Mouse (Mus musculus): ENCODE results near the gene Vps11.
"Not testable (repeated sequence)": the region's sequence is repeated elsewhere in the genome, so short reads cannot be mapped to it uniquely, and the experiment has no call there.

Vps11 gene

DNA sequence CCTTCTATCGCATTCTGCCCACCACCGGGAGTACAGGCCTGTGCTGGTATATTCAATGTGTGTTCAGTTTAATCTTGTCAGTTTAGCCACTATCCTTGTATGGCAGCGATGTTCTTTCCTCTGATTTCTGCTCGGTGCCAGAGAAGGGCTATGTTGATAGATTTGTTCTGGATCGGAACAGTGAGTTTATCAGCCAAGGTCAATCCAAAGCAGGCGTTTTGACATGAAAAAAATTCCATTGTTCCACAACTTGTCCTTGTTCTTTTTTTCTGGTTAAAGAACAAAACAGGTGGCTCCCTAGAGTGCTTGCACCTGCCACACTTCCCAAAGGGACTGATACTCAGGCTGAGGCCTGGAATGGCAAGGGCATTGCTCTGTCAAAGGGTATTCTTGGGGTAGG, 14.7 kb upstream of the Vps11 start:
- DNase-seq (ENCODE audit: low read depth, low spot score), result no peak

DNA sequence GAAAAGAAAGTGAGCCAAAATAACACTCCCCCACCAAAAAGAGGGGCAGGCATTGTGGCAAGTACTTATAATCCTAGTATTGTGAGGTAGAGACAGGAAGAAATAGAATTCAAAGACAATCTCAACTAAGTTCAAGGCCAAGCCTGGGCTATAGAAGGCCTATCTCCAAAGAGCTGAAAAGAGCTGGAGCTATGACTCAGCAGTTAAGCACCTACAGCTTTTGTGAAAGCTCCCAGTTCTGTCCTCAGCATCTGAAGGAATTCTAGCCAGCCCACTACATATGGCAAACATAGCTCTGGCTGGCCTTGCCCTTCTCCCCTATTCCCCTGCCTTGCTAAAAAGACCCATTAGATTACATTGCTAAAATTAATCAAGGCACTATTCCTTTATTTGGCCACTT, 11.9 kb upstream of the Vps11 start:
- no peak for DNase-seq (ENCODE audit: low read depth, low spot score)

DNA sequence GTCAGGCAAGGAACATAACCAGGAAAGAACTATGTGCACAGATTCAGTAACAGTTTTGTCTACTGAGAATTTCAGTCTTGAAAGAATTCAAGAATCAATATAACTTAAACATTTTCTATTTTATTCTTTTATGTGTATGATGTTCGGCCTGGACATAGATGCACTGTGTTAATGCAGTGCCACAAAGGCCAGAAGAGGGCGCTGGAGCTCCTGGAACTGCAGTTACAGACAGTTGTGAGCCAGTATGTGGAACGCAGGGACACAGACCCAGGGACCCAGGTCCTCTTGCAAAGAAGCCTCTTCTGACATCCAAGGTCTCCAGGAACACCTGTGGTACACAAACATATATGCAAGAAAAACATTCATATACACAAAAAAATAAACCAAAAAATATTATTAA, 3.0 kb upstream of the Vps11 start:
- DNase-seq (ENCODE audit: low read depth, low spot score), result no peak

DNA sequence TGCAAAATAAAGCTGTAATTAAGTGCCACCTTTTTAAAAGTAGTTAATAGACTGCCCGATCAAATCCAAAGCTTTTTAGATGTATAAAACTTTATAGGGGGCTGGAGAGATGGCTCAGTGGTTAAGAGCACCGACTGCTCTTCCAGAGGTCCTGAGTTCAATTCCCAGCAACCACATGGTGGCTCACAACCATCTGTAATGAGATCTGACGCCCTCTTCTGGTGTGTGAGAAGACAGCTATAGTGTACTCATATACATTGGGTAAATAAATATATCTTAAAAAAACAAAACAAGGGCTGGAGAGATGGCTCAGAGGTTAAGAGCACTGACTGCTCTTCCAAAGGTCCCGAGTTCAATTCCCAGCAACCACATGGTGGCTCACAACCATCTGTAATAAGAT, 461 bp upstream of the Vps11 start:
- not testable (repeated sequence) for DNase-seq (ENCODE audit: low read depth, low spot score)

DNA sequence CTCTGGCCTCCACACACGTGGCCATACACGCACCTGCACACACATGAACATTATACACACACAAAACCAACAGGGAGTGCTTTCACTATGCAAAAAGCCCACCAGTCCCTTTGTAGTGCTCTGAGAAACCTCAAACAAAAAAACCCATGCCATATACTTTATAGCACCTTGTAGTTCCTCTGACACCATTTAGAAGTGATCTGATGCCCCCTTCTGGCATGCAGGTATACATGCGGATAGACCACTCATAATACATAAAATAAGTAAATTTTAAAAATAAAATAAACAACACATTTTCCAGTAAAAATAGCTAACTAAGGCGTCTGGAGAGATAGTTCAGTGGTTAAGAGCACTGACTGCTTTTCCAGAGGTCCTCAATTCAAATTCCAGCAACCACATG, 4.3 kb downstream of the Vps11 start:
- no peak for DNase-seq (ENCODE audit: low read depth, low spot score)

DNA sequence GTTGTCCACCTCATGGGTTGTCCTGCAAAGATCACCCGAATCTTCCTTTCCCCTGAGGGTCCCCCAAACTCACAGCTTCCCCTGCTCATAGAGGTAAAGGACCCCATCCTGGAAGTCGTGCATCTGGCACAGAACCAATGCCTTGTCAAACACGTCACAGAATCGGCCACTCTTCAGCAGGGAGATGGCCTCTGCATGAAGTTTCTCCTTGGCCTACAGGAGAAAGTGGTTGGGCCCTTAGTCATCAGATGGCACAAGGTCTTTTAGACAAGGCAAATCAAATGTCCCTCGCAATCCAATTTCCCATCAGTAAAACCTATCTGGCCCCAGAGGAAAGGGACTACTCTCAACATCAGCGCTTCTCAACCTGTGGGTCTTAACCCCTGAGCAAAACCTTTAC, 8.3 kb downstream of the Vps11 start:
- no peak for DNase-seq (ENCODE audit: low read depth, low spot score)

DNA sequence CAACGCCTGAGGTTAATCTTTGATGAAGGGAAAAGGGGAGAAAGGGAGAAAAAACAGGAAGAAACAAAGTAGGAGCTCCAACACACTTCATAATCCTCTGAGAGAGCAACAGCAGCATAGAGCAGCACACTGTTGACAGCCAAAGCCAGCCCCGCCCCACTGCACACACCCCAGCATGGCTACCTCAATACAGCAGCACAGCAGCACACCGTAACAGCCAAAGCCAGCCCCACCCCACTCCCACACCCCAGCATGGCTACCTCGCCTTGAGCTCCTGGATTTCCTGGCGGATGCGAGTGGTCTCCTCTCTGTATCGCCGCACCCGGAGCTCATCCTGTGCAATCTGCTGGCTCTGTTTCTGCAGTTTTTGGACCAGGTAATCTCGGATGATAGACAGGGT, 9.1 kb downstream of the Vps11 start:
- DNase-seq (ENCODE audit: low read depth, low spot score), result no peak

DNA sequence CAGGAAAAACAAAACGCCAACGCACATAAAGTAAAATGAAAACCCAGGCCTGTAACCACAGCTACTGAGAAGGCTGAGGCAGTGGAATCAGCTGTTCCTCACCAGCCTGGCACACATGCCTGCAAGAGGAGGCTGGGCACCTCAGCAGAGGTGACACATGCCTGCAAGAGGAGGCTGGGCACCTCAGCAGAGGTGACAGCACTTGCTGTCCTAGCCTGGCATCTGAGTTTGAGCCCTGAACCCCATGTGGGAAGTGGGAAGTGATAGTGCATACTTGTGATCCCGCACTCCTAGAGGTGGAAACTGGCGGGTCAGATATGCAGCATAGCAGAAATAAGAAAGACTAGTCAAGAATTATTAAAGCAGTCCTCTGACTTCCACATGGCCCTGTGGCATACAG, 10.1 kb downstream of the Vps11 start:
- no peak for DNase-seq (ENCODE audit: low read depth, low spot score)

DNA sequence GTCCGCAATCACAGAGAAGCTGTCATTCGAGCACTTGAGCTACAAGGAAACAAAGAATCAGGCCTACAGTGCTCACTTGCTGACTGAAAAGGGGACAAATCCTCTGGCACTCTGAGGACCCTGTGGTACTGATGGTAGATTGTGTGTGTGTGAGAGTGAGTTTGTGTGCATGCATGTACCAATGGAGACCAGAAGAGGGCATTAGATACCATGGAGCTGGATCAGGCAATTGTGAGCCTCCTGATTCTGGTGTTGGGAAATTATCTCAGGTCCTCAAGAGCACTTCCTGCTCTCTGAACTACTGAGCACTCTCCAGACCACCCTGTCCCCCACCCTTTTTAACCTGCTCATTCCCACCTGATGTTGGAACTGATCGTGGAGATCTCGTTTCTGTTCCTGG, 12.9 kb downstream of the Vps11 start:
- DNase-seq (ENCODE audit: low read depth, low spot score), result no peak

DNA sequence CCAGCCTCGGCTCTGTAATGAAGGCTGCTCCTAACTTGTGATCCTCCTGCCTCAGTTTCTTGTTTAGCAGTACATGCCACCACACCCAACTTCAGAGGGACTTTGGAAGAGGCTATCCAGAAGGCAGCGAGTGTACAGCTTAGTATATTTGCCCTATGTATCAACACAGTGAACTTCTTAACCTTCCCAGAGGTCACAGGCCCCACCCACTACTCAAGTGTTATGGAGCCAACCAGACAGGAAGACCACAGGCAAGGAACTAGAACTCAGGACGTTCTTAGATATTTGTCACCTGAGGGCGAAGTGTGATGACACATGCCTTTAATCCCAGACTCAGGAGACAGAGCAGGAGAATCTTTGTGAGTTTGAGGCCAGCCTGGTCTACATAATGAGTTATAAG, 13.8 kb downstream of the Vps11 start:
- DNase-seq (ENCODE audit: low read depth, low spot score), result no peak

DNA sequence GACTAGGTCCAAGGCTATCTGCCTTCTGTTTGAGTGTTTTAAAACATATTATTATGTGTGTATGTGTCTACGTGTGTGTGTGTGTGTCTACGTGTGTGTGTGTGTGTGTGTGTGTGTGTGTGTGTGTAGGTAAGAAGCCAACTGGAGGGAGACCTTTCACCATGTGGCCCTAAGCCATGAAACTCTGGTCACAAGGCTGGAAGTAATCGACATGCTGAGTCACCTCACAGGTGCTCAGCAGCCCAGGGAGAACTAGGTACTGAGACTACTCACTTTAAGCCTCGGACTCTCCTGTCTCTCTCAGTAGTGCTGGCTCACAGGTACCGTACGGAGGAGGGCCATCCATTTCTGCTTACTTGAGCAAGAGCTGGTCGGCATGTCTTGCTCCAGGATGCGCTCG, 14.3 kb downstream of the Vps11 start:
- no peak for DNase-seq (ENCODE audit: low read depth, low spot score)

DNA sequence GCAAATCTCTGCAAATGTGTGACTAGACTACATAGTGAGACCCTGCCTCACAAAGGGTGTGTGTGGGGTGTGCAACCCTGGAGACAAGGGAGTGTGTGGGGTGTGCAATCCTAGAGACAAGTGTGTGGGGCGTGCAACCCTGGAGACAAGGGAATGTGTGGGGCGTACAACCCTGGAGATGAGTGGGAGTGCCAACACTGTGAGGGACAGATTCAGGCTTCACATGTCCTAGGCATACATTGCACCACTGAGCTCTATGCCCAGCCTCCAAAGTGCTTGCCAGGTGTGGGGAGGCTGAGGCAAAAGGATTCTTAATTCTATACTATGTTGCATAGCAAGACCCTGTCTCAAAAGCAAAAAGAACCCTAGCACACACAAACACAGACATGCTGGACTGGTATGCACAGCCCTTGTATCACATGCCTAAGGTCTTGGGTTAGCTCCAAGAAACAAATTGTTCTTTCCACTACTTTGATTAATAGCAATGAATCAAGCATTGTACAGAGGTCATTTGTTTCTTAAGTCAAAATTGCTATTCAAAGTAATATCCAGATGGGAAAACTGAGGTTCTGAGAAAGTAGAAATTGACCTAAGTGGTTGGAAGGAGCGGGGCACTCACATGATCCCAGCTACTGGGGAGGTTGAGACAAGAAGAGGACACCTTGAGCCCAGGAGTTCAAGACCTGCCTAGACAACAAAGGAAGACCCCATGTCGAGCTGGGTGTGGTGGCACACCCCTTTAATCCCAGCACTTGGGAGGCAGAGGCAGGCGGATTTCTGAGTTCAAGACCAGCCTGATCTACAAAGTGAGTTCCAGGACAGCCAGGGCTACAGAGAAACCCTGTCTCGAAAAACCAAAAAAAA, 15.7 kb downstream of the Vps11 start:
- no peak for DNase-seq (ENCODE audit: low read depth, low spot score)

DNA sequence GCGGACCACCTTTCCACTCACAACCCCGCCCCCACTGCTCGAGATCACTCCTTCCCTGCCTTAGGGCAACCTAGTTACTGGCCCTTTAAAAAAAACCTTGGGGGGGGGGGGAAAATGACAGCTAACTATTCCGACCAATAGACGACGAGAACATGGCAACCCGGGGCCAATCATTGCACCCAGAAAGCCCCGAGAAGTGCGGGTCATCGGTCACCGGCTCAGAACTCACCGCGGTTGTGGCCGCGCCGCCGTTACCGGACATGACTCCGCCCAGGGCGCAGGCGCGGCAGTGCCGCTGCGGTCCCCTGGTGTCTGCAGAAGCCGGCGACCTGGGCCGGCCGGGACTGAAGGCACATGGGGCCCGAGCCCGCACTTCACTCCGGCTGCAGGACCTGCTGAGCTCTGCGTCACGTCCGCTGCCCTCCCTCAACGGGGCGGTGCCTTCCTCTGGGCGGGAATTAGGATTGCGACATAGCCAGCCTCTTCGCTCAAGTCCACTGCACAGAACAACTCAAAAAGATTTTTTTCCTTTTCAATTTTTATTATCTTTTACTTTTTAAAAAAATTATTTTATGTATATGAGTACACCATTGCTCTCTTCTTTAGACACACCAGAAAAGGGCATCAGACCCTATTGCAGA, 17.6 kb downstream of the Vps11 start, which contains the start of gene Hmbs:
Hmbs (minus strand) TSS at position 448 of the 641 bp plus-strand sequence.
- peak; percentile 83 for DNase-seq (ENCODE audit: low read depth, low spot score)

DNA sequence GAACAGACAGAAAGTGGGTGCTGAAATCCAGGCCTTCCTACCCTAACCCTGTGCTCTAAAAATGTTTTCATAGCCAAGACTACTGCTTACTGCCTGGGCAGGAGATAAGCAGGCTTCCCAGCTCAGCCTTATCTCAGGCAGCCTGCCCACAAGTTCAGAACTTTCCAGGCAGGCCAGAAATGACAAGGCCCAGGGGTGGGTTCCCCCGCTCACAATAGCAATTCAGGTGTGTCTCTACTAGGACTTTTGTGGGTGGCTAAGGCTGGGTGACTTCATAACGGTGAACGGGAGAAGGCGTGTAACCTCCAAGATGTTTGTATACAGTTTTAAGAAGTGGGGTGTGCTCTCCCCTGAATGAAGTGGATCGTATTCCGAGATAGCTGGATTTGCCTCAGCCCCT, 18.2 kb downstream of the Vps11 start:
- DNase-seq (ENCODE audit: low read depth, low spot score), result no peak

DNA sequence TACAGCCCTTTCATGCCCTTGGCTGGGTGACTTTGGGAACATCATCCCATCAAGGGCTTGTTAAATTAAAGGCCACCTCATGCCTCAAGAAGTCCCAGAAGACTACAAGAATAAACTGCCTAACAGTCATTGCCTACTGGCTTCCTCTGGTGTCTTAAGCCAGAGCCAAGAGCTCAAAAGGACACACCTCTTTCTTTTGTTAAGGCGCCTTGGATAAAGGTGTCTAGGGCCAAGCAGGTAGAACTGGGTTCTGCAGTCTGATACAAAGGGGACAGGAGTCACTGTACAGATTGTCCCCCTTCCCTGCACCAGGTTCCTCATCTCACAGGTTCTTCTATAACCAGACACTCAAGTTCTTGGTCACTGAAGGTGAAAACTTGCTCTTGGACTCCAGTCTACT, 18.9 kb downstream of the Vps11 start:
- no peak for DNase-seq (ENCODE audit: low read depth, low spot score)

DNA sequence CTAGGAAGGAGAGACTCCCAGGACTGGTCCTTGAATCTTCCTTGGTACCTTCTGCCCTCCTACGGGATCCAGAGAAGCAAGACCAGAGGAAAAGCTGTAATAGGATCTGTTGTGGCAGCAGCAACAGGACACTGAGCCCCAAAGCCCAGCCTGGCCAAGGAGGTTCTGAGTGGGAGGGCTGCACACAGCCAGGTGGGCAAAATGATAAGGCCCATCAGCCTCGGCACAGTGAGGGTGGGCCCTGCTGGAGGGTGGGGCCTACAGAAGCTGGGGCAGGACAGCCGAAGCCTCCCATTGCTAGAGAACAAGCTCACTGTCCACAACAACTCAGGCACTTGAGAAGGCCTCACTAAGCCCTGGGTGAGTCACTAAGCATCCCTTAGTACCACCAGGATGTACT, 19.3 kb downstream of the Vps11 start:
- no peak for DNase-seq (ENCODE audit: low read depth, low spot score)

DNA sequence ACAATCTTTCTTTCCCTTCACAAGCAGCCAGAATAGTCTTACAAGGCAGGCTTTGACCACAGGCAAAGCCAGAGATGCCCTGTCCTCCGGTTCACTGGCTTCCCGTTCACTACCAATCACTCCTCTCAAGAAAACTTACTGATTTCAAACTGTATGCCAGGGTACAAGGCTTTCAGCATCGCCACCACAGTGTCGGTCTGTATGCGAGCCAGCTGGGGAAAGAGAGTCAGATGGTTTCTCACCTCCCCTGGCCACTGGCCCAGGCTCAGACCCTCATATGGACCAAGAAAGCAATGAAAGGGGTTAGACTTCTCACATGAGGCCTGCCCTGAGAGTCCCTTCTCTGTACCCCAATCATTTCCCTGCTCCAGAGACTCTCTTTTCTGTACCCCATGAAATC, 20.0 kb downstream of the Vps11 start:
- no peak for DNase-seq (ENCODE audit: low read depth, low spot score)

DNA sequence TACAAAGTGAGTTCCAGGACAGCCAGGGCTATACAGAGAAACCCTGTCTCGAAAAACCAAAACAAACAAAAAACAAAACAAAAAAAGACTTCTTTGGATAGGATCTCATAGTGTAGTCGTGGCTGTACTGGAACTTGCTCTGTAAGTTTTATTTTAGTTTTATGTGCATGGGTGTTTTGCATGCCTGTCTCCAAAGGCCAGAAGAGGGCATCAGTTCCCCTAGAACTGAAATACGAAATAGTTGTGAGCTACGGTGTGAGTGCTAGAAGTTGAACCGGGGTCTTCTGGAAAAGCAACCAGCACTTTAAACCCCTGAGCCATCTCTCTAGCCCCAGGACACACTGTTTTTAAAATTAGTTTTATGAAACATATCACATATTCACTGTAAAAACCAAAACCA, 22.9 kb downstream of the Vps11 start:
- no peak for DNase-seq (ENCODE audit: low read depth, low spot score)

DNA sequence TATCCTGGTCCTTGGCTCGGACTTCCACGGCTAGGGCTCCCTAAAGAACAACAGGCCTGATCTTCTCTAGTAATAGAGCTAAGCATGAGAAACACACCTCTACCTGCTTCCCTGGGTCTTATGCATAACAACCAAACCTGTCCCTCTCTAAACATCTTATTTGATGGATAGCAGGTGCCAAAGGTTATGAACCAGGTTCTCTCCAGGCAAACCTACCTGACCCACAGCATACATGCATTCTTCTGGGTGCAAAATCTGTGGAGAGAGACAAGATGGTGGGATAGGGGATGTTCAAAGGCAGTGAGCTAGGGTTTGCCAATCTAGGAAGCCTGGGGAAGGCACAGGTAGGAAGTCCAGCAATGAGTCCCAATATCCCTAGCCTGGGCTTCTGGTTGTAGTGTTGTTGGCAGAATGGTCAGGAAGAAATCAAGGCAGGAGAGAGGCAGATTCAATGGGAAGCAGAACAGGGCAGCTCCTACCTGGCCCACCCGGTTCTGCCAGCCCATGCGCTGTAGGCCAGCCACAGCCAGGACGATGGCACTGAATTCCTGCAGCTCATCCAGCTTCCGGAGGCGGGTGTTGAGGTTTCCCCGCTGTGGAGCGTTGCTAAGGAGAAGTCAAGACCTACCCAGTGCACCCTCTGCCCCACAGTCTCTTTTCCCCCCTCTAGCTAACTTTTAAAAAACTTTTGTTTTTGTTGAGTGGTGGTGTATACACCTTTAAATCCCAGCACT, 23.9 kb downstream of the Vps11 start:
- no peak for DNase-seq (ENCODE audit: low read depth, low spot score)

DNA sequence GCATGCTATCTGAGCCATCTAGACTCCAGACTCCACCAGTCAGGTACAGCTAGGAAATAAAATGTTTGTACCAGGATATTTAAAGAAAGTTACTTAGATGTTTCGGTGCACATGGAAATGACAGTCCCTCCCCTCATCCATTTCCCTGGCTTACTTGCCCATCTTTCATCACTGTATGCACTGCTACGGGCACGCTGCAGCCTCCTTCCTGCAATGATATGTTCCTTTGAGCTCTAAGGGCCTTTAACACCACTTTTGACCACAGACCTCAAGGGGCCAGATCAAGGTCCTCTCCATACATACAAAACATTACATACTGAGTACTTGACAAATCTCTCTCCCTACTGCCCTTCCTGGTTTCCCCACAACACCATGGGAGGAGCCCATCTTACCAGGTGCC, 24.5 kb downstream of the Vps11 start:
- no peak for DNase-seq (ENCODE audit: low read depth, low spot score)

DNA sequence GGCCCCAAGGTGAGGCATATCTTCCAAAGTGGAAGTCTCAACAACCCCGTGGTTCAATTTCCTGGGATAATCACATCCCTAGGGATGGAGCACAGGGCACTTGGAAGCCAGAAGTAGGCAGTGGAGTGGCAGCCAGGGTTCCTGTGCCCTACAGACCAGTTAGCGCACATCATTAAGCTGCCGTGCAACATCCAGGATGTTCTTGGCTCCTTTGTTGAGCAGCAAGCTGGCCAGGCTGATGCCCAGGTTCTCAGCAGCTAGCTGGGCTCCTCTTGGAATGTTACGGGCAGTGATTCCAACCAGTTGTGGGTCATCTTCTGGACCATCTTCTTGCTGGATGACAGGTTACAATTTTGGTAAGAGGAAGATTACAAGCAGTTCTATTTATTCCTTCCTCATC, 25.0 kb downstream of the Vps11 start:
- not testable (repeated sequence) for DNase-seq (ENCODE audit: low read depth, low spot score)

DNA sequence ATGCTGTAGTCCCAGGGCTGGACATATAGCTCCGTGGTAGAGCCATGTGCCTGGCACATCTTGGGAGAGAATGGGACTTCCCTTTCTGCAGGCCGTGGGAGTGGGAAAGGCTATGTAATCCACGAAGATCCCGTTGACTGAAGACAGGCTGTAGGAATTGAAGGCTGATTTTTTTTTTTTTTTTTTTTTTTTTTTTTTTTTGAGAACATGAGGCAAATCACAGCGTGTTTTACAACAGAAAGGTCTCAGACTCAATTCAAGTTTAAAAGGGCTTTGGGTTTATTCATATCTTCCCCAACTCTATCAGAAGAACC, 25.4 kb downstream of the Vps11 start:
- no peak for DNase-seq (ENCODE audit: low read depth, low spot score)

Data from embryo, embryonic 11.5 days (tissue).